Mouse (Mus musculus): ENCODE measurements around the gene Gpr83. TPM values are rescaled to one million over a fixed set of nuclear protein-coding genes. Genes with fewer than 3 reads are reported as not detected.
A peak's percentile ranks its signal among the peaks of the same experiment; 100 is the strongest.

The Gpr83 gene
- polyA plus RNA-seq (2014; fragmentation: Nextera tagmentation; extraction: Ambion mirVana) = 0.26 and 0.34 TPM in 2 replicates

GRCm38 (mm10) chr9:14859868-14860639 is at the start of gene Gpr83:
Gene Gpr83 (plus strand): TSS chr9:14860210.
- Histone ChIP-seq H3K9me3 (ENCODE audit: control insufficient read depth, low read length) (no peaks in the 10 kb centered on the region), H3K27ac (ENCODE audit: low read depth, low read length) (no peak within 1 kb of the TSS), H3K4me2 (peak within 1 kb of the TSS; percentile 90), H3K27me3 (ENCODE audit: control insufficient read depth, insufficient read depth, low read length) (peaks cover 24% of the 10 kb centered on the region), H3K4me3 (ENCODE audit: low read depth, low read length) (peak within 1 kb of the TSS; percentile 39), H3K36me3 (ENCODE audit: control insufficient read depth, insufficient read depth, low read length) (no peaks in the 10 kb centered on the region), H3K9ac (ENCODE audit: low read length) (peak within 1 kb of the TSS; percentile 57), H3K4me1 (ENCODE audit: control insufficient read depth, insufficient read depth, low read length) (peaks cover 7% of the 10 kb centered on the region; the same call in 1 of the 2 replicates)
- 2% methylated on average over 47 of the region's 47 CpGs for WGBS
- peak; percentile 93 for ATAC-seq (ENCODE audit: low FRiP score)
- DNase-seq (ENCODE audit: low spot score, missing footprints) = peak; percentile 94

- no peak for ATAC-seq (ENCODE audit: low FRiP score)
Measured at GRCm38 (mm10) chr9:14821396-14821795, 38.6 kb upstream of the Gpr83 start.

GRCm38 (mm10) chr9:14824840-14825239 is 35.2 kb upstream of the Gpr83 start:
- Histone ChIP-seq H3K9me3 (ENCODE audit: control insufficient read depth, low read length) (no peaks in the 10 kb centered on the region), H3K4me2 (no peak overlapping the region), H3K36me3 (ENCODE audit: control insufficient read depth, insufficient read depth, low read length) (peaks cover 18% of the 10 kb centered on the region), H3K27ac (ENCODE audit: low read depth, low read length) (no peak overlapping the region), H3K27me3 (ENCODE audit: control insufficient read depth, insufficient read depth, low read length) (no peaks in the 10 kb centered on the region), H3K9ac (ENCODE audit: low read length) (no peak overlapping the region), H3K4me1 (ENCODE audit: control insufficient read depth, insufficient read depth, low read length) (no peaks in the 10 kb centered on the region), H3K4me3 (ENCODE audit: low read depth, low read length) (no peak overlapping the region)
- ATAC-seq (ENCODE audit: low FRiP score) (no peak; the same call in 1 of the 2 replicates), DNase-seq (ENCODE audit: low spot score, missing footprints) (no peak)
- WGBS = 89% methylated on average over 5 of the region's 5 CpGs

More at GRCm38 (mm10) chr9:14821396-14821795, 38.6 kb upstream of the Gpr83 start:
- no peaks in the 10 kb centered on the region for H3K4me1 ChIP-seq (ENCODE audit: control insufficient read depth, insufficient read depth, low read length)
- no peaks in the 10 kb centered on the region for H3K27me3 ChIP-seq (ENCODE audit: control insufficient read depth, insufficient read depth, low read length)
- DNase-seq (ENCODE audit: low spot score, missing footprints) = no peak
- H3K9me3 ChIP-seq (ENCODE audit: control insufficient read depth, low read length) = no peaks in the 10 kb centered on the region
- no peak overlapping the region for H3K4me2 ChIP-seq
- peaks cover 19% of the 10 kb centered on the region for H3K36me3 ChIP-seq (ENCODE audit: control insufficient read depth, insufficient read depth, low read length)
- H3K4me3 ChIP-seq (ENCODE audit: low read depth, low read length) = no peak overlapping the region
- no peak overlapping the region for H3K27ac ChIP-seq (ENCODE audit: low read depth, low read length)
- H3K9ac ChIP-seq (ENCODE audit: low read length) = no peak overlapping the region

GRCm38 (mm10) chr9:14827875-14828274 is 32.1 kb upstream of the Gpr83 start:
- Histone ChIP-seq H3K9ac (ENCODE audit: low read length) (no peak overlapping the region), H3K36me3 (ENCODE audit: control insufficient read depth, insufficient read depth, low read length) (peaks cover 8% of the 10 kb centered on the region), H3K4me2 (no peak overlapping the region), H3K9me3 (ENCODE audit: control insufficient read depth, low read length) (no peaks in the 10 kb centered on the region), H3K27me3 (ENCODE audit: control insufficient read depth, insufficient read depth, low read length) (no peaks in the 10 kb centered on the region), H3K4me1 (ENCODE audit: control insufficient read depth, insufficient read depth, low read length) (no peaks in the 10 kb centered on the region), H3K27ac (ENCODE audit: low read depth, low read length) (no peak overlapping the region), H3K4me3 (ENCODE audit: low read depth, low read length) (no peak overlapping the region)
- WGBS = 82% methylated on average over 2 of the region's 2 CpGs
- no peak for DNase-seq (ENCODE audit: low spot score, missing footprints)
- no peak for ATAC-seq (ENCODE audit: low FRiP score)

GRCm38 (mm10) chr9:14832046-14832445 is 28.0 kb upstream of the Gpr83 start:
- Histone ChIP-seq H3K4me3 (ENCODE audit: low read depth, low read length) (no peak overlapping the region), H3K36me3 (ENCODE audit: control insufficient read depth, insufficient read depth, low read length) (peaks cover 3% of the 10 kb centered on the region)
- no peak for ATAC-seq (ENCODE audit: low FRiP score)

GRCm38 (mm10) chr9:14835335-14836075 is 24.5 kb upstream of the Gpr83 start:
- Histone ChIP-seq H3K27me3 (ENCODE audit: control insufficient read depth, insufficient read depth, low read length) (no peaks in the 10 kb centered on the region), H3K9ac (ENCODE audit: low read length) (no peak overlapping the region), H3K4me2 (no peak overlapping the region), H3K36me3 (ENCODE audit: control insufficient read depth, insufficient read depth, low read length) (peaks cover 3% of the 10 kb centered on the region), H3K4me3 (ENCODE audit: low read depth, low read length) (no peak overlapping the region), H3K9me3 (ENCODE audit: control insufficient read depth, low read length) (no peaks in the 10 kb centered on the region), H3K4me1 (ENCODE audit: control insufficient read depth, insufficient read depth, low read length) (no peaks in the 10 kb centered on the region), H3K27ac (ENCODE audit: low read depth, low read length) (no peak overlapping the region)
- 94% methylated on average over 6 of the region's 6 CpGs for WGBS
- ATAC-seq (ENCODE audit: low FRiP score) (no peak), DNase-seq (ENCODE audit: low spot score, missing footprints) (no peak)

More at GRCm38 (mm10) chr9:14832046-14832445, 28.0 kb upstream of the Gpr83 start:
- DNase-seq (ENCODE audit: low spot score, missing footprints) = no peak
- no peaks in the 10 kb centered on the region for H3K4me1 ChIP-seq (ENCODE audit: control insufficient read depth, insufficient read depth, low read length)
- no peak overlapping the region for H3K27ac ChIP-seq (ENCODE audit: low read depth, low read length)
- H3K9ac ChIP-seq (ENCODE audit: low read length) = no peak overlapping the region
- H3K27me3 ChIP-seq (ENCODE audit: control insufficient read depth, insufficient read depth, low read length) = no peaks in the 10 kb centered on the region
- 77% methylated on average over 5 of the region's 5 CpGs for WGBS
- H3K9me3 ChIP-seq (ENCODE audit: control insufficient read depth, low read length) = no peaks in the 10 kb centered on the region
- no peak overlapping the region for H3K4me2 ChIP-seq

- no peak overlapping the region for H3K4me3 ChIP-seq (ENCODE audit: low read depth, low read length)
- WGBS = 80% methylated on average over 7 of the region's 7 CpGs
- no peaks in the 10 kb centered on the region for H3K9me3 ChIP-seq (ENCODE audit: control insufficient read depth, low read length)
- DNase-seq (ENCODE audit: low spot score, missing footprints) (peak; percentile 86), ATAC-seq (ENCODE audit: low FRiP score) (peak; percentile 71; the same call in 1 of the 2 replicates)
- no peak overlapping the region for H3K9ac ChIP-seq (ENCODE audit: low read length)
- no peaks in the 10 kb centered on the region for H3K27me3 ChIP-seq (ENCODE audit: control insufficient read depth, insufficient read depth, low read length)
- peaks cover 3% of the 10 kb centered on the region; the same call in 1 of the 2 replicates for H3K36me3 ChIP-seq (ENCODE audit: control insufficient read depth, insufficient read depth, low read length)
- H3K4me1 ChIP-seq (ENCODE audit: control insufficient read depth, insufficient read depth, low read length) = no peaks in the 10 kb centered on the region
- H3K27ac ChIP-seq (ENCODE audit: low read depth, low read length) = no peak overlapping the region
- H3K4me2 ChIP-seq = no peak overlapping the region
Measured at GRCm38 (mm10) chr9:14839527-14839926, 20.5 kb upstream of the Gpr83 start.

GRCm38 (mm10) chr9:14839970-14840369 is 20.0 kb upstream of the Gpr83 start:
- H3K27me3 ChIP-seq (ENCODE audit: control insufficient read depth, insufficient read depth, low read length) = no peaks in the 10 kb centered on the region
- no peak overlapping the region for H3K27ac ChIP-seq (ENCODE audit: low read depth, low read length)
- H3K4me3 ChIP-seq (ENCODE audit: low read depth, low read length) = no peak overlapping the region
- no peaks in the 10 kb centered on the region for H3K9me3 ChIP-seq (ENCODE audit: control insufficient read depth, low read length)
- no peak overlapping the region for H3K9ac ChIP-seq (ENCODE audit: low read length)
- no peaks in the 10 kb centered on the region for H3K4me1 ChIP-seq (ENCODE audit: control insufficient read depth, insufficient read depth, low read length)
- DNase-seq (ENCODE audit: low spot score, missing footprints) = no peak
- H3K36me3 ChIP-seq (ENCODE audit: control insufficient read depth, insufficient read depth, low read length) = peaks cover 3% of the 10 kb centered on the region; the same call in 1 of the 2 replicates
- no peak for ATAC-seq (ENCODE audit: low FRiP score)
- WGBS = 85% methylated on average over 5 of the region's 5 CpGs
- H3K4me2 ChIP-seq = no peak overlapping the region
